ENCODE assay signal across 9 mouse cellular contexts in genomic region chr2:117018917-117019538, GRCm38 (mm10).
DNase-seq lines count a peak whose midpoint lies in the region; ATAC-seq lines count a peak whose summit lies in the region.
"Had no signal": no experiment of that assay in that cellular context is flagged by ENCODE, and none has a peak within 500 bp of the region (broad histone marks: within the 10 kb centered on the region; RNA-seq: fewer than 3 reads in every experiment).

No protein-coding gene starts in this region.

- no peak overlapping the region for H3K4me2 ChIP-seq in forebrain, embryonic 12.5 days
- no peak overlapping the region for H3K4me2 ChIP-seq in forebrain, embryonic 13.5 days
- H3K4me2 ChIP-seq in embryonic facial prominence, embryonic 11.5 days (ENCODE audit: low read depth, low read length) = no peak overlapping the region

- peak; percentile 77 for DNase-seq in MN1 (ENCODE audit: low spot score)
- peak; percentile 87 for DNase-seq in embryonic facial prominence, embryonic 11.5 days (ENCODE audit: low spot score)
- DNase-seq in heart, postnatal 25 days (ENCODE audit: low spot score) = peak; percentile 82
- peak; percentile 16 to 22 for DNase-seq in left cerebral cortex, postnatal 36 days (ENCODE audit: low spot score in 2 of 2)

- H3K27ac ChIP-seq in forebrain, embryonic 12.5 days = 0 out of 2 replicates have a peak overlapping the region, but pooled peaks have one; percentile 51
- H3K27ac ChIP-seq in forebrain, embryonic 13.5 days = no peak overlapping the region
- H3K27ac ChIP-seq in embryonic facial prominence, embryonic 11.5 days (replicated peaks; ENCODE audit: low read depth, low read length) = 0 out of 2 replicates have a peak overlapping the region, but pooled peaks have one; percentile 6

- H3K4me1 ChIP-seq in forebrain, embryonic 12.5 days = peaks cover 23% of the 10 kb centered on the region
- H3K4me1 ChIP-seq in forebrain, embryonic 13.5 days = peaks cover 18% of the 10 kb centered on the region
- H3K4me1 ChIP-seq in embryonic facial prominence, embryonic 11.5 days (ENCODE audit: control insufficient read depth, insufficient read depth, low read length) = 0 out of 2 replicates have a peak, but pooled peaks cover 4% of the 10 kb centered on the region

- H3K4me3 ChIP-seq in forebrain, embryonic 12.5 days (replicated peaks) = no peak overlapping the region
- H3K4me3 ChIP-seq in forebrain, embryonic 13.5 days = no peak overlapping the region
- no peak overlapping the region for H3K4me3 ChIP-seq in embryonic facial prominence, embryonic 11.5 days (ENCODE audit: low read depth, low read length)

- no peaks in the 10 kb centered on the region for H3K27me3 ChIP-seq in forebrain, embryonic 12.5 days
- no peaks in the 10 kb centered on the region for H3K27me3 ChIP-seq in forebrain, embryonic 13.5 days
- H3K27me3 ChIP-seq in embryonic facial prominence, embryonic 11.5 days (ENCODE audit: control insufficient read depth, insufficient read depth, low read length) = no peaks in the 10 kb centered on the region
- H3K27me3 ChIP-seq: CH12.LX had no signal

- H3K9me3 ChIP-seq in forebrain, embryonic 12.5 days = no peaks in the 10 kb centered on the region
- H3K9me3 ChIP-seq in forebrain, embryonic 13.5 days (replicated peaks) = no peaks in the 10 kb centered on the region
- no peaks in the 10 kb centered on the region for H3K9me3 ChIP-seq in embryonic facial prominence, embryonic 11.5 days (replicated peaks; ENCODE audit: control insufficient read depth, low read length)

- no peak overlapping the region for H3K9ac ChIP-seq in forebrain, embryonic 12.5 days
- H3K9ac ChIP-seq in forebrain, embryonic 13.5 days = no peak overlapping the region
- H3K9ac ChIP-seq in embryonic facial prominence, embryonic 11.5 days (replicated peaks; ENCODE audit: low read length) = no peak overlapping the region

- ATAC-seq in forebrain, embryonic 12.5 days (ENCODE audit: low FRiP score) = no peak
- ATAC-seq in forebrain, embryonic 13.5 days = no peak
- peak; percentile 79; the same call in 1 of the 2 replicates for ATAC-seq in embryonic facial prominence, embryonic 11.5 days (replicated peaks; ENCODE audit: insufficient number of reproducible peaks, low FRiP score, low TSS enrichment, low read depth)
- ATAC-seq in monocyte, adult 5-6 weeks (replicated peaks; ENCODE audit: insufficient number of reproducible peaks, low FRiP score, low TSS enrichment, poor library complexity, severe bottlenecking) = peak; percentile 70
- no peak for ATAC-seq in CD4-positive, CD25-positive, alpha-beta regulatory T cell, adult 4 months

- WGBS in forebrain, embryonic 12.5 days = 25% methylated on average over 6 of the region's 6 CpGs
- 22% methylated on average over 6 of the region's 6 CpGs for WGBS in forebrain, embryonic 13.5 days
- 9% methylated on average over 6 of the region's 6 CpGs for WGBS in embryonic facial prominence, embryonic 11.5 days

- intact Hi-C loops in heart, postnatal 25 days (cut with DNase I) = loop anchor here (1.0 to 2.0 kb wide), 3 partner anchors 34 to 101 kb away; no protein-coding TSS in a partner anchor
- intact Hi-C loops in left cerebral cortex, postnatal 36 days (cut with DNase I) = loop anchor here (2.0 to 5.0 kb wide), 3 partner anchors 42 to 104 kb away; partner anchors contain the start of gene Spred1

- H3K36me3 ChIP-seq in forebrain, embryonic 12.5 days (replicated peaks) = no peaks in the 10 kb centered on the region
- no peaks in the 10 kb centered on the region for H3K36me3 ChIP-seq in forebrain, embryonic 13.5 days (ENCODE audit: poor library complexity, severe bottlenecking)
- H3K36me3 ChIP-seq in embryonic facial prominence, embryonic 11.5 days (replicated peaks; ENCODE audit: control insufficient read depth, insufficient read depth, low read depth, low read length) = no peaks in the 10 kb centered on the region

Comparison
In these comparisons a context has a peak if more than half of its experiments do, and no peak if none do; other contexts are left out.
1. ATAC-seq: peak in embryonic facial prominence, embryonic 11.5 days (single experiment) and monocyte, adult 5-6 weeks (single experiment); none in forebrain, embryonic 12.5 days (single experiment), forebrain, embryonic 13.5 days (single experiment) and CD4-positive, CD25-positive, alpha-beta regulatory T cell, adult 4 months (single experiment).
2. DNase-seq: peak in every context shown above with its lines; median percentile 87 in embryonic facial prominence, embryonic 11.5 days; 82 in heart, postnatal 25 days; 77 in MN1; 19 in left cerebral cortex, postnatal 36 days.